Mouse (Mus musculus) heart, embryonic 14.5 days (tissue): ENCODE measurements around the gene Msh5. TPM values are rescaled to one million over a fixed set of nuclear protein-coding genes. Genes with fewer than 3 reads are reported as not detected.
A peak's percentile ranks its signal among the peaks of the same experiment; 100 is the strongest.

Source experiments
- ATAC-seq: fragments of 200-750 bp; cut with Nextera tagmentation; 2 replicates; pipeline ENCODE4 v1.8.0; 2017; ENCODE audit warnings: low read depth, moderate TSS enrichment; ENCODE audit not compliant: insufficient number of reproducible peaks, insufficient read depth, low FRiP score
- H3K27ac ChIP-seq, 2 experiments: fragments of 200-500 bp in 1 of 2; fragments of 300-500 bp in 1 of 2; sonication (generic) in 1 of 2; replicated peaks in 1 of 2; 2 replicates each; pipeline ENCODE4 v1.5.1; 2012 to 2014; ENCODE audit warnings: low read depth in 2 of 2, low read length in 2 of 2, control low read depth in 1 of 2, mild to moderate bottlenecking in 1 of 2, mixed read lengths in 1 of 2; ENCODE audit not compliant: control insufficient read depth in 1 of 2, insufficient read depth in 1 of 2
- H3K27me3 ChIP-seq: fragments of 300-500 bp; sonication (generic); 2 replicates; pipeline ENCODE4 v1.6.1; 2014; ENCODE audit warnings: mild to moderate bottlenecking, low read length, control low read depth; ENCODE audit not compliant: control insufficient read depth, insufficient read depth
- H3K36me3 ChIP-seq: fragments of 300-500 bp; sonication (generic); 2 replicates; pipeline ENCODE4 v1.6.1; 2014; ENCODE audit warnings: mild to moderate bottlenecking, control low read depth, low read length, mixed read lengths; ENCODE audit not compliant: control insufficient read depth, insufficient read depth
- H3K4me1 ChIP-seq, 2 experiments: fragments of 200-500 bp in 1 of 2; fragments of 300-500 bp in 1 of 2; sonication (generic) in 1 of 2; 2 replicates each; pipeline ENCODE4 v1.6.1; 2012 to 2014; ENCODE audit warnings: low read length in 2 of 2, control low read depth in 1 of 2, mixed read lengths in 1 of 2; ENCODE audit not compliant: control insufficient read depth in 2 of 2, insufficient read depth in 2 of 2
- H3K4me2 ChIP-seq: fragments of 300-500 bp; sonication (generic); 2 replicates; pipeline ENCODE4 v1.6.1; 2014; ENCODE audit warnings: mild to moderate bottlenecking, low read length
- H3K4me3 ChIP-seq, 2 experiments: fragments of 200-500 bp in 1 of 2; fragments of 300-500 bp in 1 of 2; sonication (generic) in 1 of 2; 2 replicates each; pipeline ENCODE4 v1.5.1; 2012 to 2014; ENCODE audit warnings: low read length in 2 of 2, mild to moderate bottlenecking in 2 of 2, control low read depth in 1 of 2, low read depth in 1 of 2, moderate library complexity in 1 of 2; ENCODE audit not compliant: control insufficient read depth in 1 of 2, insufficient read depth in 1 of 2
- H3K9ac ChIP-seq: fragments of 300-500 bp; sonication (generic); 2 replicates; pipeline ENCODE4 v1.6.1; 2014; ENCODE audit warnings: mild to moderate bottlenecking, low read length
- H3K9me3 ChIP-seq: fragments of 300-500 bp; sonication (generic); 2 replicates; pipeline ENCODE4 v1.6.1; 2016; ENCODE audit warnings: low read length, control low read depth; ENCODE audit not compliant: control insufficient read depth
- WGBS: fragments of 180-500 bp; shearing (Covaris S2); extraction: QIAGEN DNeasy Blood & Tissue Kit; methylation state at CpG from one replicate; pipeline ENCODE4 v1.1.7; 2014; 5-methylcytosine and 5-hydroxymethylcytosine counted together
- polyA plus RNA-seq: library from polyadenylated mRNA; unstranded; fragments of >200 nt; fragmentation: Nextera tagmentation; extraction: Ambion mirVana; gene quantifications from 2 replicates; pipeline ENCODE4 v1.2.1, GENCODE M21; 2014

Msh5 gene
- polyA plus RNA-seq, 1 experiment from 2014 or later, result 2.6 TPM

GRCm38 (mm10) chr17:35064951-35065947 is 18.7 kb upstream of the Msh5 start, which contains the start of gene Ly6g6c:
Gene Ly6g6c, plus strand, starts transcription at chr17:35065388.
- Histone ChIP-seq H3K9me3 (no peaks in the 10 kb centered on the region), H3K27ac (no peak within 1 kb of the TSS), H3K27me3 (peaks cover 33% of the 10 kb centered on the region), H3K4me1 (peaks cover 8 to 13% of the 10 kb centered on the region in 2 experiments), H3K4me3 (peak within 1 kb of the TSS; percentile 19 to 34), H3K36me3 (peaks cover 25% of the 10 kb centered on the region), H3K9ac (peak within 1 kb of the TSS; percentile 52), H3K4me2 (peak within 1 kb of the TSS; percentile 67)
- 2% methylated on average over 48 of the region's 48 CpGs for WGBS
- ATAC-seq, result no peak

- 27% methylated on average over 10 of the region's 10 CpGs for WGBS
- Histone ChIP-seq H3K9ac (no peak overlapping the region), H3K4me2 (peak overlapping the region; percentile 67), H3K9me3 (no peaks in the 10 kb centered on the region), H3K27ac (no peak overlapping the region), H3K36me3 (peaks cover 25% of the 10 kb centered on the region), H3K4me1 (peaks cover 10 to 16% of the 10 kb centered on the region in 2 experiments), H3K4me3 (peak overlapping the region in 1 of 2 experiments; percentile 34; a peak in 2 of 4 replicates), H3K27me3 (peaks cover 33% of the 10 kb centered on the region)
- no peak for ATAC-seq
These were observed 17.9 kb upstream of the Msh5 start for GRCm38 (mm10) chr17:35064378-35064877.

GRCm38 (mm10) chr17:35063466-35063865 is 16.9 kb upstream of the Msh5 start:
- Histone ChIP-seq H3K9me3 (no peaks in the 10 kb centered on the region), H3K9ac (no peak overlapping the region), H3K4me3 (no peak overlapping the region), H3K27me3 (peaks cover 33% of the 10 kb centered on the region), H3K27ac (no peak overlapping the region), H3K36me3 (peaks cover 27% of the 10 kb centered on the region), H3K4me2 (no peak overlapping the region), H3K4me1 (peaks cover 10 to 19% of the 10 kb centered on the region in 2 experiments)
- WGBS, result 85% methylated on average over 3 of the region's 3 CpGs
- no peak for ATAC-seq

- no peaks in the 10 kb centered on the region for H3K9me3 ChIP-seq
- peaks cover 10 to 22% of the 10 kb centered on the region in 2 experiments for H3K4me1 ChIP-seq
- 88% methylated on average over 8 of the region's 8 CpGs for WGBS
- no peak overlapping the region for H3K27ac ChIP-seq
- H3K36me3 ChIP-seq, result peaks cover 48% of the 10 kb centered on the region
- peaks cover 19% of the 10 kb centered on the region for H3K27me3 ChIP-seq
- no peak overlapping the region for H3K4me3 ChIP-seq
- H3K9ac ChIP-seq, result no peak overlapping the region
- ATAC-seq, result no peak
- H3K4me2 ChIP-seq, result no peak overlapping the region
These were observed 14.8 kb upstream of the Msh5 start for GRCm38 (mm10) chr17:35061299-35061698.

- WGBS, result 71% methylated on average over 22 of the region's 22 CpGs
- Histone ChIP-seq H3K27me3 (peaks cover 16% of the 10 kb centered on the region; the same call in 1 of the 2 replicates), H3K27ac (no peak overlapping the region), H3K9ac (peak overlapping the region; percentile 91; the same call in 1 of the 2 replicates), H3K36me3 (peaks cover 53% of the 10 kb centered on the region), H3K4me1 (peaks cover 10 to 22% of the 10 kb centered on the region in 2 experiments), H3K9me3 (no peaks in the 10 kb centered on the region), H3K4me3 (peak overlapping the region; percentile 66 to 94), H3K4me2 (peak overlapping the region; percentile 93)
- ATAC-seq, result no peak
These were observed 14.3 kb upstream of the Msh5 start for GRCm38 (mm10) chr17:35060737-35061297.

- no peak for ATAC-seq
- Histone ChIP-seq H3K27me3 (peaks cover 13% of the 10 kb centered on the region; the same call in 1 of the 2 replicates), H3K4me2 (peak overlapping the region; percentile 93), H3K4me1 (peaks cover 9 to 15% of the 10 kb centered on the region in 2 experiments), H3K4me3 (peak overlapping the region; percentile 66 to 94), H3K9me3 (no peaks in the 10 kb centered on the region), H3K36me3 (peaks cover 61% of the 10 kb centered on the region), H3K9ac (peak overlapping the region; percentile 91), H3K27ac (peak overlapping the region in 1 of 2 experiments; percentile 94; a peak in 2 of 4 replicates)
- 38% methylated on average over 14 of the region's 14 CpGs for WGBS
These were observed 13.5 kb upstream of the Msh5 start for GRCm38 (mm10) chr17:35060071-35060470.
